Mouse (Mus musculus) C2C12 (cell line): Measurements from ENCODE around the gene Grk2.

Experiments
- CEBPB ChIP-seq: IDR thresholded peaks from one replicate; pipeline ENCODE4 v1.6.1; 2011; ENCODE audit warnings: low read depth, mild to moderate bottlenecking, control low read depth, moderate library complexity
- CTCF ChIP-seq: IDR thresholded peaks from one replicate; pipeline ENCODE4 v1.5.1; 2011; ENCODE audit not compliant: control insufficient read depth, insufficient read depth, insufficient read length
- MAX ChIP-seq: IDR thresholded peaks from one replicate; pipeline ENCODE4 v1.6.1; 2011; ENCODE audit warnings: mild to moderate bottlenecking, control low read depth
- MYOD1 ChIP-seq: IDR thresholded peaks from one replicate; pipeline ENCODE4 v1.6.1; 2011; ENCODE audit warnings: low read depth; ENCODE audit not compliant: control insufficient read depth, insufficient read length
- MYOG ChIP-seq: IDR thresholded peaks from one replicate; pipeline ENCODE4 v1.6.1; 2011; ENCODE audit not compliant: control insufficient read depth, insufficient read length; ENCODE audit errors: extremely low read depth
- USF1 ChIP-seq: IDR thresholded peaks from one replicate; pipeline ENCODE4 v1.6.1; 2011; ENCODE audit warnings: low read depth, mild to moderate bottlenecking, control low read depth, moderate library complexity

DNA sequence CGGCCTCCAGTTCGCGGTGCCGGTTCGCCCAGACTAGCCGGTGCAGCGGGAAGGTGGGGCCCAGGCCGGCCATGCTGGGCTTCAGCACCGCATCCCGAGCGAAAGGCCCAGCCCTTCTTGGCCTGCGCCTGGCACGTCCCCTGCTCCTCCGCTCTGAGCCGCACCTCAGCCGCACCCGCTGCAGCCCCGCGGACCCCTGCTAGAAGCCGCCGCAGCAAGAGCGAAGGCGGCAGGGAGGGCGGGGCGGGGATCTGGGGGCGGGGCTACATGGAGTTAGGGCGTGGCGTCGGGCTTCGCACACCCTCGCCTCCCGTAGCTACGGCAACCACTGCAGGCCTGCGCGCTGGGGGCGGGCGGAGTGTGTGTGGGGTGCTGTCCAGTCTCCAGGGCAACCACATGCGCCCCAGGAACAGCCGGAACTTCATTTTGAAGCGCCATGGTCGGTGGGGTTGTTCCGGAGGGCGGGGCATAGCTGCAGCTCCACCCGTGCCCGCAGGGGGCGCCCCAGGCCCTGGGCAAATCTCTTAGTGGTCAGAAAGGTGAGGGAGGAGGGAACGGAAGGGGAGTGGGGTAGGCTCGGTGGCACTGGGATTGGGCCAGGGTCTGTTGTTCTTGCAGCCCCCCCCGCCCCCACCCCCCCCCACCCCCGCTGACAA, 23.0 kb downstream of the Grk2 start, which contains the start of gene Ankrd13d:
- TF ChIP-seq CTCF (peak; percentile 74), MYOG (no peak), MAX (no peak), MYOD1 (no peak), USF1 (no peak), CEBPB (no peak)
